Mouse (Mus musculus) urinary bladder, postnatal 0 days (tissue): ENCODE data around the gene Krt77. TPM values are rescaled to one million over a fixed set of nuclear protein-coding genes. Genes with fewer than 3 reads are reported as not detected.

Experiments
- microRNA-seq: library from miRNA; unstranded; fragments of <30 nt; microRNA quantifications from one replicate; pipeline ENCODE4, GENCODE M21; 2016
- polyA plus RNA-seq: library from polyadenylated mRNA; unstranded; fragments of >200 nt; fragmentation: Nextera tagmentation; extraction: Ambion mirVana; gene quantifications from 2 replicates; pipeline ENCODE4 v1.2.1, GENCODE M21; 2015

The Krt77 gene
- polyA plus RNA-seq: 0.08 TPM in 1 of 2 replicates, not detected in the other

DNA sequence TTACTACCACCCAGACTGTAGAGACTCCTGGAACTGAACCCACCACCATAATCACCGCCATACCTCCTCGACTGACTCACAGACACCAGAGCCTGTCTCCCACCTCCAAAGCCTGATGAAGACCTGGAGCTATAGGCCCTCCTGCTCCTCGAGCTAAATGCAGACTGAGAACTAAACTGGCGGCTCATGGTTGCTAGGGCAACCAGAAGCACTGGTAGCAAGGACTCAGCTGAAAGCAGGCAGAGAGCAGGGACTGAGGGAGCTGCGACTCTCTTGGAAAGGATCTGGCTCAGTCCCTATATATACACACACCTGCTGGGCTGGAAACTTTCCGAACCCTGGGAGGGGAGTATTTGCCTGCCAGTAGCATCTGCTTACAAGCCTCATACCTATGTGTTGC lies at the start of gene Krt77:
Krt77 (minus strand) TSS at position 275 of the 400 bp plus-strand sequence.

DNA sequence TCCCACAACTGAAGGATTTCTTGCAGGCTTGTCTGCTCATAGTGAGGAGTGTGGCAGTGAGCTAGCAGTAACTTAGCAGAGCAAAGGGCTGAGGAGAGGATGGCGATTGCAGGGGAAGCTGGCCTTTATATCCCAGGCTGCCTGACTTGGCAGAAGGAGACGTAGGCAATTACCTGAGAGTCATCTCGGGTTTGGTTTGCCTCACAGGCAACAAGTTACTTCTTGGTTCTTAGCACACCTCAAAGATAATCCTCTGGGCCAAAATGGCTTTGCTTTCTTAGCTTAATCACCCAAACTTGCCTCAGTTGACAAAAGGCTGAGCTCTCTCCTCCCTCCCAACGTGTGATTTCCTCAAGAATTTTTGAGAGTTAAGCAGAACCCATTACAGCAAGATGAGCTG lies 23.3 kb upstream of the Krt77 start, which contains the start of gene Krt76:
Krt76 (minus strand) TSS at position 101 of the 400 bp plus-strand sequence.

DNA sequence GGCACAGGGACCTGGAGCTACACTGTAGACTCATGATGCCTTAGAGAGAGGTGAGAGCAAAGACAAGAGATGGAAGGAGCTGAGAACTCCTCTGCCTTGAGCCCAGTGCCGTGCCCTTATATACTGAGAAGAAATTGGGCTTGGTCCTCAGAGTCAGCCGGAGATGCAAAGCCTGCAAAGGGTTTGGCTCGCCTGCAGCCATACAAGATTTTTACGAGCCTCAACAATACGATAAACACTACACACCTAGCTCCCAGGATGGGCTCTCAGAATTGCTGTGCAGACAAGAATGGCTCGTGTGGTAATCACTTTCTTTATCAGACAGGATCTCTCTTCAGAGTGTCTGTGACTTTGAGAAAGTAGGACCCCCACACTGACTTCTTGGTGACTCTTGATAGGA lies 18.8 kb downstream of the Krt77 start, which contains the start of gene Krt1:
Krt1 (minus strand) TSS at position 101 of the 400 bp plus-strand sequence.

DNA sequence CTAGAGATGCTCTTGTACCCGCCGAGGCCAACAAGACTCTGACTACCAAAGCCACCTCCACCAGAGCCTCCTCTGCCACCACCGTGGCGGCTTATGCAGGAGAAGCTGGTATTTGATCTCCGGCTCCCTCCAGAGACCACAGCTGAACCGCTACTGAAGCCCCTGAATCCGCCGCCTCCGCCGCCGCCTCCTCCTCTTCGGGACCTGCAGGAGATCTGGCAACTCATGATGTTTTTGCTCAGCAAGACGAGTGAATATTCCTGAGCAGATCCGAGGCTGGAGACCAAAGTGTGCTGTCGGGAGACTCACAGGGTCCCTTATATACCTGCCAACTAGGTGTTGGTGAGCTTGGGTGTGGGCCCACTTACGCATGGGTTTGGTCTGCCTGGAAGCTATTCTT lies 51.6 kb downstream of the Krt77 start, which contains the start of gene Krt2:
Krt2 (minus strand) TSS at position 295 of the 400 bp plus-strand sequence.

Small RNA genes lying within 50 kb of the gene (microRNA-seq; reads per million reads assigned to microRNA genes)
- not detected for gene Gm44356

Other genes with a start within 250 kb of the Krt77 start
- not detected in 2 replicates for gene Gm5414, start 241.5 kb downstream of the Krt77 start, polyA plus RNA-seq
- gene Gm5478, start 222.3 kb downstream of the Krt77 start, polyA plus RNA-seq: not detected in 2 replicates
- 0.21 TPM in 1 of 2 replicates, not detected in the other for gene Krt6b, start 189.4 kb downstream of the Krt77 start, polyA plus RNA-seq
- 2.0 and 4.7 TPM in 2 replicates for gene Krt6a, start 175.4 kb downstream of the Krt77 start, polyA plus RNA-seq
- gene Krt5, start 156.8 kb downstream of the Krt77 start, polyA plus RNA-seq: 247 and 260 TPM in 2 replicates
- not detected in 2 replicates for gene Krt71, start 126.6 kb downstream of the Krt77 start, polyA plus RNA-seq
- gene Krt72, start 83.2 kb downstream of the Krt77 start, polyA plus RNA-seq: not detected in 2 replicates
- gene Krt73, start 67.4 kb downstream of the Krt77 start, polyA plus RNA-seq: not detected in 2 replicates
- not detected in 2 replicates for gene Krt2, start 51.5 kb downstream of the Krt77 start, polyA plus RNA-seq
- gene Krt1, start 18.9 kb downstream of the Krt77 start, polyA plus RNA-seq: 0.80 and 1.2 TPM in 2 replicates
- not detected in 2 replicates for gene Krt76, start 23.2 kb upstream of the Krt77 start, polyA plus RNA-seq
- gene Krt4, start 55.0 kb upstream of the Krt77 start, polyA plus RNA-seq: 113 and 146 TPM in 2 replicates
- gene Krt79, start 70.6 kb upstream of the Krt77 start, polyA plus RNA-seq: 0.47 and 0.71 TPM in 2 replicates
- 2.1 and 2.2 TPM in 2 replicates for gene Krt78, start 84.6 kb upstream of the Krt77 start, polyA plus RNA-seq
- 1,267 and 1,548 TPM in 2 replicates for gene Krt8, start 134.8 kb upstream of the Krt77 start, polyA plus RNA-seq
- 1,517 and 1,777 TPM in 2 replicates for gene Krt18, start 158.5 kb upstream of the Krt77 start, polyA plus RNA-seq
- gene Eif4b, start 204.1 kb upstream of the Krt77 start, polyA plus RNA-seq: 68.1 and 68.6 TPM in 2 replicates
- gene Tns2, start 230.7 kb upstream of the Krt77 start, polyA plus RNA-seq: 18.6 and 24.0 TPM in 2 replicates